Mouse (Mus musculus) CD4-positive, CD25-positive, alpha-beta regulatory T cell, adult 4 months (primary cell): ENCODE results near the gene Dnajc19. TPM values are rescaled to one million over a fixed set of nuclear protein-coding genes. Genes with fewer than 3 reads are reported as not detected.
"Not testable (repeated sequence)": the region's sequence is repeated elsewhere in the genome, so short reads cannot be mapped to it uniquely, and the experiment has no call there.

ENCODE experiments used
- ATAC-seq: one replicate; pipeline ENCODE4 v1.8.0; 2017
- polyA plus RNA-seq, 2 experiments: library from polyadenylated mRNA; unstranded; fragments of 100-300 nt; shearing (Covaris generic); gene quantifications; one replicate each; pipeline ENCODE4 v1.2.1; 2017

The Dnajc19 gene
- polyA plus RNA-seq = 100 to 1,000 TPM; 129 to 159 TPM

GRCm38 (mm10) chr3:34080900-34081662 lies at the start of gene Dnajc19:
Gene Dnajc19 (minus strand): TSS chr3:34081321.
- peak; percentile 93 for ATAC-seq

GRCm38 (mm10) chr3:34129957-34130356 lies 48.8 kb upstream of the Dnajc19 start:
- no peak for ATAC-seq

DNA sequence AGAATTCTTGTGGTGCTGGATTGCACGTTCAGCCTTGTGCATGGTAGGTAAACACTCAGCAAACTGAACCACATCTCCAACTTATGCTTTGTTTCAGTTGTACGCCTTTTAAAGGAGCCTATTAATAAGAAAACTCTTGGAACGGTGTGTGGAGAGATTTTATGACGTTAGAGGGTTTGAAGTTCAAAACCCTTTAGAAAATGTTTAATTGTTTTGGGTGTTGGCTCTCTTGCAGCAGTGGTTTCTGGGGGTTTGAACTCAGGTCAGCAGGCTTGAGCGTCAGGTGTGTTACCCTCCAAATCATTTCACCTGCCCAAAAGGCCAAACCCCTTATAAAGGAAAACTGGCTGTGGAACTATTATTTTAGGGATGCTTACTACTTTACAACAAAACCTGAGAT lies 40.2 kb upstream of the Dnajc19 start:
- ATAC-seq = no peak

DNA sequence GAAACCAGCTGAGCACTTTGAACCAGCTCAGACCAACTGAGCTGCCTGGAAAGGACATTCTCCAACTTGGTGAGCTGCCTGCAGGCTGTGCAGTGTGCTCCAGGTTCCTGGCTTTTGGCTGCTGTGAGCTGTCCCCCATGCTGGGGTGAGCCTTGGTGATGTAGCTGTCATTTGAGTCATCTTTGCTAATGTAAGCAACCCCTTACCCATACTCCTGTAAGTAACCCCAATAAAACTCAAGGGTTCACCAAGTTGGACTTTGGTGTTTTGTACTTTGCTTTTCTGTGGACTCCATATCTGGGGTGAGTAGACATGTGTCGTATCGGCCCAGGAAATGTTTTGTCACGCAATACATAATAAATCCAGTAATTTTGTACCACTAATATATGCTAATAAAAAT lies 39.7 kb upstream of the Dnajc19 start:
- no peak for ATAC-seq

GRCm38 (mm10) chr3:34119869-34120268 lies 38.7 kb upstream of the Dnajc19 start:
- no peak for ATAC-seq

GRCm38 (mm10) chr3:34115806-34116205 lies 34.7 kb upstream of the Dnajc19 start:
- ATAC-seq = no peak

GRCm38 (mm10) chr3:34111941-34112685 lies 31.0 kb upstream of the Dnajc19 start:
- ATAC-seq = no peak

GRCm38 (mm10) chr3:34107631-34108030 lies 26.5 kb upstream of the Dnajc19 start:
- ATAC-seq = no peak

GRCm38 (mm10) chr3:34106421-34106820 lies 25.3 kb upstream of the Dnajc19 start:
- no peak for ATAC-seq

DNA sequence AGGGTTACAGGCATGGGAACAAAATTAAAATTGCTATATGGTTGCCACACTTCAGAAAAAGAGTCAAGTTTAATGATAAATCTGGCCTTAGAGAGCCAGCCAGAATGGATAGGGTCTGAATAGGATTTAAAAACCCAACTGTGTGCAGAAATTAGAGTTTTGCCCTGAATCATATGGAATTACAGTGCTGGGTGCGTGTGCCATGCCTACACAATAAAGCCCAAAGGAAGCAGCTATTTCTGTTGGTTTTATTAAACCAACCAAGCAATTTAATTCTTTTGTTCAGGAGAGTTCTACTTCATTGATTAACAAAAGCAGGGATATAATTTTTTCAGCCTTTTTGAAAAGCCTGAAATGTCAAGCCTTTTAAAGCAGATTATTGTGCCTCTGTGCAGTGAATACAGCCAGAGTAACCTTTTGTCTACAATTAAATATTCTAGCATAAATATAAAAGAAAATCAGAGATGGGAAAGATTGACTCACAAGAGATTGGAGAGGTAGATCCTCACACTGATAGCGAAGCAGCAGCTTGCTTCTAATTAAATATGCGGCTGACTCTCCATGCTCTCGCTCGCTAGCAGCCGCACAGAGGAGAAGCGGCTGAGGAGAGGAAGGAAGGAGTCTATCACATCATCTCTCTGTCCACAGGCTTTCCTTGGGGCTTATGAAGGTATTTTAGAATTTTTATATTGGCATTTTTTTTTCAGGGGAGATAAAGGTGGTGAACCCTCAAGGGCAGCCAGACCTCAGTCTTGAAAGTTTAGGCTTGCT lies 23.0 kb upstream of the Dnajc19 start:
- no peak for ATAC-seq

- no peak for ATAC-seq
Observed at GRCm38 (mm10) chr3:34102891-34103290, 21.8 kb upstream of the Dnajc19 start.

DNA sequence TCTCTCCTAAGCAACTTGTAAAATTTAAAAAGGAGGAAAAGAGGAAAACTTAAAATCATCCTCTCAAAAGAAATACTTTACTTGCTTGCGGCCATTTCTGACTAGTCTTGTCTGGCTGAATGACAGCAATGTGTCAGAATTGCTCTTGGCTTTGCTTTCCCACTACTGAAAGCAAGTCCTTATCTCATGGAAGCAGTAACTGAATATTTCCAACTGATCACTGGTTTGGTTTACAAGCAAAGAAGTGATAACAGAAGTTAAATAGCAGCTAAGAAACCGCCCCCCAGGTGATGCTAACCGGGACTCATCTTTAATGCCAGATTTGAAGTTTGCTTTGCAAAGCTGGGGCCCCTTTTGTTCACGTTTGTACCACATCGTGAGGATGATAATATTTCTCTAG lies 2.5 kb upstream of the Dnajc19 start:
- ATAC-seq = no peak

GRCm38 (mm10) chr3:34081929-34082328 lies 808 bp upstream of the Dnajc19 start:
- ATAC-seq = no peak

- no peak for ATAC-seq
Observed at GRCm38 (mm10) chr3:34076058-34076759, 4.9 kb downstream of the Dnajc19 start.

DNA sequence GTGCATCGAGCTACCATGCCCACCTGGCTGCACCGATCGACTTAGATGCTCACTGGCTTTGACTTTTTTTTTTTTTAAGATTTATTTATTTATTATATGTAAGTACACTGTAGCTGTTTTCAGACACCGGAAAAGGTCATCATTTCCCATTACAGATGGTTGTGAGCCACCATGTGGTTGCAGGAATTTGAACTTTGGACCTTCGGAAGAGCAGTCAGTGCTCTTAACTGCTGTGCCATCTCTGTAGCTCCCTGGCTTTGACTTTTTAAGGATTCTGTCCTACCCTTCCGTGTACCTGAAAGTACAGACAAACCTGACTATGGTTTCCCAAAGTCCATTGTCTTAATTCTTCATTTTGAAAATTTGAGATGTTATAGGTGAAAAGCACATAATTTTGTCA lies 8.4 kb downstream of the Dnajc19 start:
- no peak for ATAC-seq

- not testable (repeated sequence) for ATAC-seq
Observed at GRCm38 (mm10) chr3:34068943-34069342, 12.2 kb downstream of the Dnajc19 start.

DNA sequence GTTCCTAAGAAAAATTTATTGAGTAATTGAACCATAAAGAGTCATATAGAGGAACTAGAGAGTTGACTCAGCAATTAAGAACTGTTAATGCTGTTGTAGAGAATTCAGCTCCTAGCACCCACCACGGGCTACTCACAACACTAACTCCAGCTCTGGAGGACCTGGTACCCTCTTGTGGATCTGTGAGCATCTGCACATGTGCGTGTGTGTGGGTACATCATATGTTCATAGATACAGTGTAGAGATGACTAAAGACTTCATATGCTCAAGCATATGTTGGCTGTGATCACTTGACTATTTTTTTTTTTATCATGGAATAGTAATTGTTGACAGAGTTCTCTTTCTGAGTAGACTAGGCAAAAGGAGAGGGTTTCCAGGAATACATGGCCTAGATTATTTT lies 18.8 kb downstream of the Dnajc19 start:
- no peak for ATAC-seq

GRCm38 (mm10) chr3:34041990-34042389 lies 39.1 kb downstream of the Dnajc19 start:
- ATAC-seq = no peak

- no peak for ATAC-seq
Observed at GRCm38 (mm10) chr3:34035706-34036105, 45.4 kb downstream of the Dnajc19 start.

GRCm38 (mm10) chr3:34034803-34035202 lies 46.3 kb downstream of the Dnajc19 start:
- ATAC-seq = no peak

GRCm38 (mm10) chr3:34033720-34034364 lies 47.3 kb downstream of the Dnajc19 start:
- ATAC-seq = peak; percentile 69

DNA sequence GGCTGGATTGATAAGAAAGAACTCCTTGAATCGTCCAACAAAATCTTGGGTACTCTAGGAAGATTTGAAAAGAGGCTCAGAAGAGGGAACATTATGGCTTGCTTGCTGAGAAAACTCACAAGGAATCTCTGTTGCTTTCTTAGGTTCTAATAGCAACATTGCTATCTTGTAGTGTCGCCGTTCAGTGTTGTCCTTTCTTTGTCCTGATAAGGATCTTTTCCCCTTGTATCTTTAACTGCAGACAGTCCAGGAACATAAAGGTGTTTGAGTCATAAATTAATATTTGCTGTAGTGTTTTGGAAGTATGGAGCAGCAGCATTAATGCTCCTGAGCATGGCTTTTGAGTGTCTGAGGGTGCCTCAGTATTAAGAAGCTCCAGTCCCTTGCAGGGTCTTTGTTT lies 50.5 kb downstream of the Dnajc19 start:
- ATAC-seq = no peak
